Mouse (Mus musculus) MEL (cell line): ENCODE results near the gene Ap2m1. TPM values are rescaled to one million over a fixed set of nuclear protein-coding genes. Genes with fewer than 3 reads are reported as not detected.

Experiments used
- DNase-seq: peaks from one replicate; pipeline ENCODE4 v3.0.0; 2011; ENCODE audit warnings: low read depth, low spot score
- H3K27ac ChIP-seq: 2 replicates; pipeline ENCODE4 v1.5.1; 2012; ENCODE audit warnings: low read depth, mild to moderate bottlenecking, control low read depth, low read length, moderate library complexity; ENCODE audit not compliant: control insufficient read depth
- H3K27me3 ChIP-seq, 2 experiments: fragments of 150-350 bp in 1 of 2; sonication (generic) in 1 of 2; 2 replicates each; pipeline ENCODE4 v1.6.1; 2012; ENCODE audit warnings: low read length in 2 of 2, mild to moderate bottlenecking in 2 of 2, improper control_type of control experiment in 1 of 2, moderate library complexity in 1 of 2; ENCODE audit not compliant: insufficient read depth in 2 of 2, control insufficient read depth in 1 of 2
- H3K36me3 ChIP-seq, 2 experiments: 2 replicates each; pipeline ENCODE4 v1.6.1; 2012 to 2014; ENCODE audit warnings: low read length in 2 of 2, improper control_type of control experiment in 1 of 2, inconsistent platforms in 1 of 2, mild to moderate bottlenecking in 1 of 2; ENCODE audit not compliant: insufficient read depth in 2 of 2, control insufficient read depth in 1 of 2
- H3K4me1 ChIP-seq, 2 experiments: fragments of 150-350 bp in 1 of 2; sonication (generic) in 1 of 2; 2 replicates each; pipeline ENCODE4 v1.6.1; 2012; ENCODE audit warnings: low read length in 2 of 2, improper control_type of control experiment in 1 of 2, mild to moderate bottlenecking in 1 of 2; ENCODE audit not compliant: insufficient read depth in 2 of 2, control insufficient read depth in 1 of 2
- H3K4me3 ChIP-seq, 2 experiments: fragments of 150-350 bp in 1 of 2; sonication (generic) in 1 of 2; 2 replicates each; pipeline ENCODE4 v1.5.1; 2012; ENCODE audit warnings: low read depth in 2 of 2, low read length in 2 of 2, mild to moderate bottlenecking in 2 of 2, moderate library complexity in 2 of 2, control low read depth in 1 of 2, improper control_type of control experiment in 1 of 2; ENCODE audit not compliant: control insufficient read depth in 1 of 2, insufficient read depth in 1 of 2
- H3K79me2 ChIP-seq: 2 replicates; pipeline ENCODE4 v1.6.1; 2012; ENCODE audit warnings: mild to moderate bottlenecking, low read length, moderate library complexity; ENCODE audit not compliant: control insufficient read depth, poor library complexity, insufficient read depth
- H3K9ac ChIP-seq: 2 replicates; pipeline ENCODE4 v1.6.1; 2012; ENCODE audit warnings: low read depth, mild to moderate bottlenecking, control low read depth, low read length, moderate library complexity; ENCODE audit not compliant: control insufficient read depth, poor library complexity, severe bottlenecking
- H3K9me3 ChIP-seq: fragments of 150-350 bp; sonication (generic); replicated peaks from 2 replicates; pipeline ENCODE4 v1.6.1; 2012; ENCODE audit warnings: mild to moderate bottlenecking, low read length, improper control_type of control experiment, moderate library complexity; ENCODE audit not compliant: insufficient read depth
- BHLHE40 ChIP-seq: IDR thresholded peaks from 2 replicates; pipeline ENCODE4 v1.6.1; 2012; ENCODE audit warnings: low read depth, mild to moderate bottlenecking, inconsistent platforms, low read length, improper control_type of control experiment, borderline replicate concordance
- CHD1 ChIP-seq: IDR thresholded peaks from 2 replicates; pipeline ENCODE4 v1.6.1; 2012; ENCODE audit warnings: low read depth, mild to moderate bottlenecking, inconsistent platforms, low read length, improper control_type of control experiment
- CTCF ChIP-seq, 3 experiments: IDR thresholded peaks in 2 of 3; conservative IDR thresholded peaks in 1 of 3; 2 replicates each; pipeline ENCODE4 v1.5.1; 2011 to 2012; ENCODE audit warnings: low read length in 3 of 3, low read depth in 2 of 3, mild to moderate bottlenecking in 2 of 3, improper control_type of control experiment in 1 of 3, inconsistent platforms in 1 of 3, mixed read lengths in 1 of 3, moderate library complexity in 1 of 3; ENCODE audit not compliant: control insufficient read depth in 1 of 3, insufficient read depth in 1 of 3, poor library complexity in 1 of 3, severe bottlenecking in 1 of 3
- ELF1 ChIP-seq: IDR thresholded peaks from 2 replicates; pipeline ENCODE4 v1.6.1; 2014; ENCODE audit warnings: low read depth, mild to moderate bottlenecking, inconsistent platforms, low read length, improper control_type of control experiment, moderate library complexity
- EP300 ChIP-seq, 2 experiments: IDR thresholded peaks; 2 replicates each; pipeline ENCODE4 v1.6.1; 2011; ENCODE audit warnings: improper control_type of control experiment in 2 of 2, low read length in 2 of 2, low read depth in 1 of 2, mild to moderate bottlenecking in 1 of 2
- ETS1 ChIP-seq: IDR thresholded peaks from 2 replicates; pipeline ENCODE4 v1.6.1; 2012; ENCODE audit warnings: low read depth, mild to moderate bottlenecking, inconsistent platforms, low read length, improper control_type of control experiment, moderate library complexity
- GABPA ChIP-seq: IDR thresholded peaks from 2 replicates; pipeline ENCODE4 v1.6.1; 2012; ENCODE audit warnings: low read depth, mild to moderate bottlenecking, inconsistent platforms, low read length, improper control_type of control experiment, moderate library complexity
- GATA1 ChIP-seq: IDR thresholded peaks from 2 replicates; pipeline ENCODE4 v1.6.1; 2011; ENCODE audit warnings: low read depth, low read length, improper control_type of control experiment
- HCFC1 ChIP-seq: IDR thresholded peaks from 2 replicates; pipeline ENCODE4 v1.6.1; 2012; ENCODE audit warnings: low read depth, mild to moderate bottlenecking, inconsistent platforms, low read length, improper control_type of control experiment, moderate library complexity
- JUND ChIP-seq: IDR thresholded peaks from 2 replicates; pipeline ENCODE4 v1.6.1; 2011; ENCODE audit warnings: low read depth, mild to moderate bottlenecking, improper control_type of control experiment, low read length
- KAT2A ChIP-seq: conservative IDR thresholded peaks from 2 replicates; pipeline ENCODE4 v1.6.1; 2012; ENCODE audit warnings: low read depth, low read length, improper control_type of control experiment, inconsistent platforms
- MAZ ChIP-seq: IDR thresholded peaks from 2 replicates; pipeline ENCODE4 v1.6.1; 2012; ENCODE audit warnings: low read depth, mild to moderate bottlenecking, inconsistent platforms, low read length, improper control_type of control experiment
- NRF1 ChIP-seq: IDR thresholded peaks from 2 replicates; pipeline ENCODE4 v1.6.1; 2014; ENCODE audit warnings: low read depth, mild to moderate bottlenecking, inconsistent platforms, low read length, improper control_type of control experiment, moderate library complexity; ENCODE audit not compliant: poor library complexity, insufficient read depth, severe bottlenecking
- POLR2A ChIP-seq, 2 experiments: IDR thresholded peaks; 2 replicates each; pipeline ENCODE4 v1.6.1; 2011 to 2012; ENCODE audit warnings: low read length in 2 of 2, mild to moderate bottlenecking in 2 of 2, control low read depth in 1 of 2, improper control_type of control experiment in 1 of 2, low read depth in 1 of 2, moderate library complexity in 1 of 2; ENCODE audit not compliant: control insufficient read depth in 1 of 2, insufficient read depth in 1 of 2, poor library complexity in 1 of 2
- POLR2AphosphoS2 ChIP-seq: IDR thresholded peaks from 2 replicates; pipeline ENCODE4 v1.6.1; 2011; ENCODE audit warnings: low read length, improper control_type of control experiment
- POLR2AphosphoS5 ChIP-seq: IDR thresholded peaks from 2 replicates; pipeline ENCODE4 v1.6.1; 2012; ENCODE audit warnings: low read depth, borderline replicate concordance, mild to moderate bottlenecking, inconsistent platforms, low read length, moderate library complexity, mixed read lengths
- RAD21 ChIP-seq: IDR thresholded peaks from 2 replicates; pipeline ENCODE4 v1.6.1; 2011; ENCODE audit warnings: mild to moderate bottlenecking, low read depth, low read length, improper control_type of control experiment
- TAL1 ChIP-seq: IDR thresholded peaks from 2 replicates; pipeline ENCODE4 v1.6.1; 2012; ENCODE audit warnings: mild to moderate bottlenecking, inconsistent platforms, low read length, moderate library complexity, mixed read lengths
- TBP ChIP-seq: IDR thresholded peaks from 2 replicates; pipeline ENCODE4 v1.8.0; 2011; ENCODE audit warnings: low read depth, low read length, improper control_type of control experiment
- TCF12 ChIP-seq: IDR thresholded peaks from 2 replicates; pipeline ENCODE4 v1.6.1; 2014; ENCODE audit warnings: low read depth, mild to moderate bottlenecking, inconsistent platforms, low read length, improper control_type of control experiment, moderate library complexity
- ZKSCAN1 ChIP-seq: IDR thresholded peaks from 2 replicates; pipeline ENCODE4 v1.6.1; 2012; ENCODE audit warnings: low read depth, mild to moderate bottlenecking, inconsistent platforms, low read length, improper control_type of control experiment, moderate library complexity
- ZMIZ1 ChIP-seq: IDR thresholded peaks from 2 replicates; pipeline ENCODE4 v1.6.1; 2012; ENCODE audit warnings: low read depth, mild to moderate bottlenecking, inconsistent platforms, low read length, improper control_type of control experiment, moderate library complexity
- ZNF384 ChIP-seq: IDR thresholded peaks from 2 replicates; pipeline ENCODE4 v1.6.1; 2012; ENCODE audit warnings: low read depth, mild to moderate bottlenecking, inconsistent platforms, low read length, improper control_type of control experiment
- polyA plus RNA-seq, 2 experiments: library from polyadenylated mRNA; stranded (reverse) in 1 of 2; unstranded in 1 of 2; fragments of >175 nt in 1 of 2; fragments of >200 nt in 1 of 2; gene quantifications; 2 replicates each; pipeline versions ENCODE4 v1.2.1 to v1.2.4; 2012; ENCODE audit warnings: low replicate concordance in 2 of 2, low read depth in 1 of 2; ENCODE audit not compliant: insufficient read length in 2 of 2, insufficient read depth in 1 of 2, missing spikeins in 1 of 2
- total RNA-seq: library from RNA; depleted of rRNA; stranded (reverse); fragments of 300-350 nt; gene quantifications from 2 replicates; pipeline ENCODE4 v1.2.3, GENCODE M21; 2012

The Ap2m1 gene
- total and polyA plus RNA-seq, 3 experiments: 185 to 1,810 (median 312) TPM

- H3K79me2 ChIP-seq: no peaks in the 10 kb centered on the region
- no peaks in the 10 kb centered on the region for H3K27me3 ChIP-seq
- DNase-seq: no peak
- no peak overlapping the region for H3K9ac ChIP-seq
- H3K4me3 ChIP-seq: no peak overlapping the region
- no peaks in the 10 kb centered on the region for H3K9me3 ChIP-seq
- H3K27ac ChIP-seq: no peak overlapping the region
- H3K4me1 ChIP-seq: no peaks in the 10 kb centered on the region
- TF ChIP-seq POLR2AphosphoS2: peak; percentile 46; the same call in 1 of the 2 replicates
- peak in 1 of 2 experiments; percentile 33; a peak in 1 of 4 replicates for TF ChIP-seq POLR2A (IDR thresholded peaks at IDR 0.05; ENCODE audit: control insufficient read depth in 1 of 2, insufficient read depth in 1 of 2, low read depth in 1 of 2, low read length in 2 of 2, poor library complexity in 1 of 2)
- no peak for TF ChIP-seq TBP
- TF ChIP-seq, all 39 proteins: peak for 2
- peaks cover 0 to 16% of the 10 kb centered on the region in 2 experiments; a peak in 2 of 4 replicates for H3K36me3 ChIP-seq
These were observed 23.9 kb upstream of the Ap2m1 start for GRCm38 (mm10) chr16:20511277-20511847.

DNA sequence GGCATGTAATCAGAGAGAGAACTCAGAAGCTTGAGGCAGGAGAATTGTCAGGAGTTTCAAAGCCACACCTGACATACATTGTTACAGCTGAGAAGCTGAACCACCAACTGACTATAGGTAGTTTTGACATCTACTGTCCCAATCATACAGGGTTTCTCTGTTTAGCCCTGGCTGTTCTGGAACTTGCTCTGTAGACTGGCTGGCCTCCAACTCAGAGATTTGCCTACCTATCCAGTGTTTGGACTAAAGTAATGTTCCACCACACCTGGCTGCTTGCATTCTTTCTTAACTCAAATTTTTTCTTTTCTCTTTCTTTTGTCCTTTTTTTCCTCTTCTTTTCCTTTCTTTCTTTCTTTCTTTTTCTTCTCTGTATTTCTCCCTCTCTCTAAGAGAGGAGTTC lies 19.2 kb upstream of the Ap2m1 start:
- Histone ChIP-seq H3K4me1 (peaks cover 0 to 15% of the 10 kb centered on the region in 2 experiments), H3K9ac (peak overlapping the region; percentile 94), H3K36me3 (peaks cover 0 to 4% of the 10 kb centered on the region in 2 experiments; a peak in 2 of 4 replicates), H3K9me3 (no peaks in the 10 kb centered on the region), H3K27me3 (no peaks in the 10 kb centered on the region), H3K4me3 (peak overlapping the region in 1 of 2 experiments; percentile 92; a peak in 1 of 4 replicates), H3K79me2 (peaks cover 13% of the 10 kb centered on the region), H3K27ac (no peak overlapping the region)
- no peak for DNase-seq
- no peak for TF ChIP-seq ELF1

DNA sequence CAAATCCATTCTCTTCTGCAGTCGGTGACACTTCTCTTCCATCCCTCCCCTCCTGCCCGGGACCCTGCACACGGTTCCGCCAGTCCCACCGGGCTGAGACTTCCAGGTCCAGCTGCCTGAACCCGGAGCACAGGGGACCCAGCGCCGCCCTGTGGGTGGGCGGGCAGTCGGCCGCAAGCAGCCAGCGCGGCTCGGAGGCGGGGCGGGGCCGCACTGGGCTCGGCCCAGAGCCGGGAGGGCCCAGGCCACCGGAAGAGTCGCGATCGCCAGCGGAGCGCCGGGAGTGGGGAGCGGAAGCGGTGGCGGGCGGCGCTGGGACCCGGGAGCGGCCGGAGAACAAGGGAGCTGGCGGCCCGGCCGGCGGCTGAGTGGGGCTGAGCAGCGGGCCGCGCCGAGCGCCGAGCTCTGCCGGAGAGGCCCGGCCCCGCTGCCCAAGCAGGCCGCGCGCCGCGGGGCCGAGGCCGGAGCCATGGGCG lies 18.5 kb upstream of the Ap2m1 start, which contains the start of gene Dvl3:
Dvl3 (plus strand) TSS at position 257 of the 476 bp plus-strand sequence.
- peak within 1 kb of the TSS; percentile 92 to 99 for H3K4me3 ChIP-seq
- peaks cover 0 to 15% of the 10 kb centered on the region in 2 experiments for H3K4me1 ChIP-seq
- TF ChIP-seq POLR2AphosphoS5 (no peak), ELF1 (peak; percentile 72), HCFC1 (peak; percentile 78), GABPA (no peak), KAT2A (no peak), EP300 (IDR thresholded peaks at IDR 0.05; ENCODE audit: low read depth in 1 of 2, low read length in 2 of 2) (no peak), NRF1 (0 out of 2 replicates have a peak, but pooled peaks have one; percentile 18), ZMIZ1 (peak; percentile 28; the same call in 1 of the 2 replicates), TBP (no peak), CTCF (IDR thresholded peaks at IDR 0.05 in 2 of 3, conservative IDR thresholded peaks at IDR 0.05 in 1 of 3; ENCODE audit: control insufficient read depth in 1 of 3, insufficient read depth in 1 of 3, low read depth in 2 of 3, low read length in 3 of 3, poor library complexity in 1 of 3, severe bottlenecking in 1 of 3) (peak in 2 of 3 experiments; percentile 38 to 55; a peak in 4 of 6 replicates), POLR2A (IDR thresholded peaks at IDR 0.05; ENCODE audit: control insufficient read depth in 1 of 2, insufficient read depth in 1 of 2, low read depth in 1 of 2, low read length in 2 of 2, poor library complexity in 1 of 2) (peak; percentile 58 to 69), MAZ (peak; percentile 50; the same call in 1 of the 2 replicates), TAL1 (no peak), POLR2AphosphoS2 (0 out of 2 replicates have a peak, but pooled peaks have one; percentile 36), JUND (no peak), BHLHE40 (no peak), CHD1 (no peak), TCF12 (peak; percentile 46), RAD21 (no peak), ZNF384 (no peak), ZKSCAN1 (no peak), GATA1 (no peak), ETS1 (no peak)

More for the DNA sequence above, 18.5 kb upstream of the Ap2m1 start, which contains the start of gene Dvl3:
- peaks cover 13% of the 10 kb centered on the region for H3K79me2 ChIP-seq
- H3K9me3 ChIP-seq: no peaks in the 10 kb centered on the region
- H3K9ac ChIP-seq: peak within 1 kb of the TSS; percentile 94
- peak within 1 kb of the TSS; percentile 38 for H3K27ac ChIP-seq
- H3K36me3 ChIP-seq: peaks cover 0 to 4% of the 10 kb centered on the region in 2 experiments; a peak in 2 of 4 replicates
- peak; percentile 78 for DNase-seq
- H3K27me3 ChIP-seq: no peaks in the 10 kb centered on the region
